In genomic region chr9:88523335-88523668, GRCm38 (mm10) we compare ENCODE assay signal across 8 mouse cellular contexts. TPM values are rescaled to one million over a fixed set of nuclear protein-coding genes. Genes with fewer than 3 reads are reported as not detected.
DNase-seq lines count a peak whose midpoint lies in the region; ATAC-seq and TF ChIP-seq lines count a peak whose summit lies in the region.

No protein-coding gene starts in this region.

- no peaks in the 10 kb centered on the region for H3K9me3 ChIP-seq in erythroblast, embryonic 14.5 days (ENCODE audit: control insufficient read depth, low read length)
- no peaks in the 10 kb centered on the region for H3K9me3 ChIP-seq in liver, embryonic 11.5 days (ENCODE audit: control insufficient read depth, low read length)
- H3K9me3 ChIP-seq in stomach, postnatal 0 days (ENCODE audit: control insufficient read depth, low read length), result no peaks in the 10 kb centered on the region

- H3K4me1 ChIP-seq in erythroblast, embryonic 14.5 days (ENCODE audit: control insufficient read depth), result peaks cover 41% of the 10 kb centered on the region
- H3K4me1 ChIP-seq in spleen, adult 2 months (ENCODE audit: control insufficient read depth, insufficient read depth, insufficient read length), result peaks cover 3% of the 10 kb centered on the region; the same call in 1 of the 2 replicates
- no peaks in the 10 kb centered on the region for H3K4me1 ChIP-seq in liver, embryonic 11.5 days (replicated peaks; ENCODE audit: control insufficient read depth, insufficient read depth, low read length)
- H3K4me1 ChIP-seq in stomach, postnatal 0 days (replicated peaks; ENCODE audit: control insufficient read depth, insufficient read depth), result no peaks in the 10 kb centered on the region

- H3K9ac ChIP-seq in liver, embryonic 11.5 days (ENCODE audit: low read depth, low read length), result peak overlapping the region; percentile 87
- H3K9ac ChIP-seq in stomach, postnatal 0 days (ENCODE audit: low read length), result peak overlapping the region; percentile 1; the same call in 1 of the 2 replicates

- TF ChIP-seq CTCF in spleen, adult 2 months (IDR thresholded peaks at IDR 0.05; ENCODE audit: extremely low read depth, insufficient read depth, insufficient read length, insufficient replicate concordance), result no peak
- TF ChIP-seq CTCF in stomach, postnatal 0 days (IDR thresholded peaks at IDR 0.05; ENCODE audit: low read depth), result no peak

- WGBS in spleen, adult 2 months, result 2% methylated on average over 16 of the region's 16 CpGs
- WGBS in liver, embryonic 11.5 days, result under 1% methylated on average over 16 of the region's 16 CpGs
- WGBS in stomach, postnatal 0 days, result 1% methylated on average over 16 of the region's 16 CpGs

- H3K27ac ChIP-seq in spleen, adult 2 months (ENCODE audit: insufficient read depth, low read length), result peak overlapping the region; percentile 47
- H3K27ac ChIP-seq in liver, embryonic 11.5 days (ENCODE audit: low read depth, low read length), result peak overlapping the region; percentile 93
- H3K27ac ChIP-seq in stomach, postnatal 0 days (replicated peaks), result peak overlapping the region; percentile 58

- H3K4me2 ChIP-seq in liver, embryonic 11.5 days, result peak overlapping the region; percentile 83
- H3K4me2 ChIP-seq in stomach, postnatal 0 days (replicated peaks; ENCODE audit: low read depth), result peak overlapping the region; percentile 69

- TF ChIP-seq POLR2A in spleen, adult 2 months (IDR thresholded peaks at IDR 0.05; ENCODE audit: low read depth, low read length), result no peak

- peak overlapping the region; percentile 76 for H3K4me3 ChIP-seq in erythroblast, embryonic 14.5 days (replicated peaks)
- peak overlapping the region; percentile 74 for H3K4me3 ChIP-seq in spleen, adult 2 months (ENCODE audit: extremely low read depth, insufficient read depth, insufficient read length)
- peak overlapping the region; percentile 91 for H3K4me3 ChIP-seq in liver, embryonic 11.5 days (ENCODE audit: low read depth, low read length)
- H3K4me3 ChIP-seq in stomach, postnatal 0 days (ENCODE audit: low read depth, low read length), result peak overlapping the region; percentile 79

- no peak for TF ChIP-seq EP300 in stomach, postnatal 0 days (optimal IDR thresholded peaks at IDR 0.05)

- H3K27me3 ChIP-seq in erythroblast, embryonic 14.5 days (ENCODE audit: control insufficient read depth), result no peaks in the 10 kb centered on the region
- H3K27me3 ChIP-seq in spleen, adult 2 months (ENCODE audit: control insufficient read depth, insufficient read depth, low read length), result no peaks in the 10 kb centered on the region
- no peaks in the 10 kb centered on the region for H3K27me3 ChIP-seq in liver, embryonic 11.5 days (replicated peaks; ENCODE audit: control insufficient read depth, insufficient read depth, low read length)
- H3K27me3 ChIP-seq in stomach, postnatal 0 days (ENCODE audit: control insufficient read depth, insufficient read depth, low read length), result no peaks in the 10 kb centered on the region

- ATAC-seq in erythroblast, adult 5-6 weeks (replicated peaks; ENCODE audit: low FRiP score, poor library complexity, severe bottlenecking), result no peak
- ATAC-seq in liver, embryonic 11.5 days (replicated peaks; ENCODE audit: low FRiP score), result peak; percentile 56
- no peak for ATAC-seq in stomach, postnatal 0 days (ENCODE audit: low FRiP score, low TSS enrichment)

- peaks cover 25% of the 10 kb centered on the region for H3K36me3 ChIP-seq in erythroblast, embryonic 14.5 days (ENCODE audit: control insufficient read depth)
- peaks cover 2% of the 10 kb centered on the region; the same call in 1 of the 2 replicates for H3K36me3 ChIP-seq in spleen, adult 2 months (ENCODE audit: control insufficient read depth, insufficient read depth, low read length)
- H3K36me3 ChIP-seq in liver, embryonic 11.5 days (ENCODE audit: control insufficient read depth, insufficient read depth, low read length), result peaks cover 11% of the 10 kb centered on the region
- H3K36me3 ChIP-seq in stomach, postnatal 0 days (ENCODE audit: control insufficient read depth, insufficient read depth, low read length), result 0 out of 2 replicates have a peak, but pooled peaks cover 3% of the 10 kb centered on the region

- DNase-seq in spleen, adult 2 months (ENCODE audit: low read depth in 1 of 2, low spot score in 2 of 2), result no peak
- DNase-seq in spleen, postnatal 10 days (ENCODE audit: low spot score in 2 of 2), result no peak
- no peak for DNase-seq in liver, embryonic 11.5 days (ENCODE audit: low spot score)
- DNase-seq in stomach, postnatal 0 days (ENCODE audit: low spot score), result no peak
- no peak for DNase-seq in urinary bladder, postnatal 10 days (ENCODE audit: low spot score)
- no peak for DNase-seq in layer of hippocampus, postnatal 25 days (ENCODE audit: extremely low spot score in 1 of 2, low spot score in 1 of 2)

RNA-seq across cellular contexts. Expression of gene Zfp949, which starts 24.5 kb away (rescaled TPM):
- polyA plus RNA-seq in erythroblast, embryonic 14.5 days (2012), result 0.47 and 0.62 TPM in 2 replicates
- 46.2 and 62.8 TPM in 2 replicates for total RNA-seq in erythroblast, adult 5-6 weeks (2015; ENCODE audit: low replicate concordance)
- 79.1 and 99.0 TPM in 2 replicates for total RNA-seq in erythroblast, adult 5-6 weeks (2017; ENCODE audit: low replicate concordance)
- polyA plus RNA-seq in spleen, adult 2 months (2012; rRNA removed), result 2.0 and 2.5 TPM in 2 replicates
- polyA plus RNA-seq in liver, embryonic 11.5 days (2014; fragmentation: Nextera tagmentation; extraction: Ambion mirVana), result 5.2 and 6.0 TPM in 2 replicates
- 6.8 and 7.2 TPM in 2 replicates for polyA plus RNA-seq in stomach, postnatal 0 days (2015; fragmentation: Nextera tagmentation; extraction: Ambion mirVana)
- 10 to 100 TPM; 19.6 to 22.2 TPM for total RNA-seq in layer of hippocampus, postnatal 25 days (2021)

RNA-seq across cellular contexts. Expression of gene Syncrip, which starts 40.9 kb away (rescaled TPM):
- polyA plus RNA-seq in erythroblast, embryonic 14.5 days (2012), result 3.0 and 3.8 TPM in 2 replicates
- total RNA-seq in erythroblast, adult 5-6 weeks (2015; ENCODE audit: low replicate concordance), result 50.6 and 51.7 TPM in 2 replicates
- total RNA-seq in erythroblast, adult 5-6 weeks (2017; ENCODE audit: low replicate concordance), result 36.5 and 38.8 TPM in 2 replicates
- 4.0 and 5.3 TPM in 2 replicates for polyA plus RNA-seq in spleen, adult 2 months (2012; rRNA removed)
- 116 and 124 TPM in 2 replicates for polyA plus RNA-seq in liver, embryonic 11.5 days (2014; fragmentation: Nextera tagmentation; extraction: Ambion mirVana)
- 38.8 and 51.7 TPM in 2 replicates for polyA plus RNA-seq in stomach, postnatal 0 days (2015; fragmentation: Nextera tagmentation; extraction: Ambion mirVana)
- total RNA-seq in layer of hippocampus, postnatal 25 days (2021), result 10 to 100 TPM; 62.4 to 69.4 TPM

RNA-seq across cellular contexts. Expression of gene Trim43a, which starts 57.4 kb away (rescaled TPM):
- polyA plus RNA-seq in erythroblast, embryonic 14.5 days (2012), result not detected in 2 replicates
- total RNA-seq in erythroblast, adult 5-6 weeks (2015; ENCODE audit: low replicate concordance), result not detected in 2 replicates
- total RNA-seq in erythroblast, adult 5-6 weeks (2017; ENCODE audit: low replicate concordance), result not detected in 2 replicates
- polyA plus RNA-seq in spleen, adult 2 months (2012; rRNA removed), result not detected in 2 replicates
- not detected in 2 replicates for polyA plus RNA-seq in liver, embryonic 11.5 days (2014; fragmentation: Nextera tagmentation; extraction: Ambion mirVana)
- 0.17 TPM in 1 of 2 replicates, not detected in the other for polyA plus RNA-seq in stomach, postnatal 0 days (2015; fragmentation: Nextera tagmentation; extraction: Ambion mirVana)
- total RNA-seq in layer of hippocampus, postnatal 25 days (2021), result 1 to 10 TPM in 1 of 2 experiments, under 1 TPM in 1; 0.54 to 1.5 TPM
